Mouse (Mus musculus): Measurements from ENCODE around the gene Bbs9.

DNA sequence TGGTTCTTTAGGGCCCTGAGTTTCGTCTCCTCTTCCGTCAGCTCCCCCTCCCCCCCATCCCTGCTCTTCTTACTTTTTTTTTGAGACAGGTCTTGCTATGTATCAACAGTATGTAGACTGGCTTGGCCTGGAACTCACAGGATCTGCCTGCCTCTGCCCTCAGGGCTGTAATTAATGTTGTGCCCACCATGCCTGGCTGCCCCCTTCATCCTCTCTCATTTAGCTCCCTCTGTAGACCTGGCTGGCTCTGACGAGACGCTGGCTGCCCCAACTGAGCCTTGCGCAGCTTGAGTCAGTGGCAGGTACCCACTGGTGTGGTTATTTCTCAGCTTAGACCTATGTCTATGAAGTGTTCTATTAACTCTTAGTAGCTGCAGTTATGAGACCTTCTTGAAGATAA lies 28.1 kb downstream of the Bbs9 start:
- TF ChIP-seq FLI1 (IDR thresholded peaks at IDR 0.05; ENCODE audit: low read length): no peak
- TF ChIP-seq GATA1 (IDR thresholded peaks at IDR 0.05; ENCODE audit: borderline replicate concordance, low read length): no peak
